Mouse (Mus musculus) embryonic fibroblast, embryonic 13.5 days (primary cell): ENCODE data around the gene Adgre5. TPM values are rescaled to one million over a fixed set of nuclear protein-coding genes. Genes with fewer than 3 reads are reported as not detected.

Source experiments
- H3K27ac ChIP-seq: 2 replicates; pipeline ENCODE4 v1.5.1; 2012; ENCODE audit warnings: low read length, control low read depth, inconsistent platforms; ENCODE audit not compliant: insufficient read depth
- H3K4me1 ChIP-seq: 2 replicates; pipeline ENCODE4 v1.6.1; 2011; ENCODE audit warnings: low read length; ENCODE audit not compliant: control insufficient read depth, insufficient read depth
- H3K4me3 ChIP-seq: 2 replicates; pipeline ENCODE4 v1.5.1; 2011; ENCODE audit warnings: mild to moderate bottlenecking, control low read depth, low read length; ENCODE audit not compliant: insufficient read depth
- CTCF ChIP-seq: IDR thresholded peaks from 2 replicates; pipeline ENCODE4 v1.5.1; 2011; ENCODE audit warnings: mild to moderate bottlenecking, control low read depth, low read length, moderate library complexity, borderline replicate concordance; ENCODE audit not compliant: insufficient read depth
- POLR2A ChIP-seq: IDR thresholded peaks from 2 replicates; pipeline ENCODE4 v1.6.1; 2011; ENCODE audit warnings: low read depth, mild to moderate bottlenecking, control low read depth, low read length, moderate library complexity
- polyA plus RNA-seq: library from polyadenylated mRNA; stranded (reverse); fragments of >200 nt; gene quantifications from 2 replicates; pipeline ENCODE4 v1.2.4, GENCODE M21; 2011; ENCODE audit warnings: low read depth; ENCODE audit not compliant: missing spikeins, insufficient read length

The Adgre5 gene
- polyA plus RNA-seq, 1 experiment, result 66.4 TPM

GRCm38 (mm10) chr8:83757084-83757607 is 16.0 kb upstream of the Adgre5 start:
- Histone ChIP-seq H3K4me1 (0 out of 2 replicates have a peak, but pooled peaks cover 3% of the 10 kb centered on the region), H3K27ac (no peak overlapping the region), H3K4me3 (no peak overlapping the region)
- TF ChIP-seq POLR2A, result no peak
- no peak for TF ChIP-seq CTCF

GRCm38 (mm10) chr8:83756273-83756672 is 15.1 kb upstream of the Adgre5 start:
- Histone ChIP-seq H3K4me3 (no peak overlapping the region), H3K4me1 (0 out of 2 replicates have a peak, but pooled peaks cover 3% of the 10 kb centered on the region), H3K27ac (no peak overlapping the region)
- TF ChIP-seq CTCF (no peak), POLR2A (no peak)

- TF ChIP-seq CTCF, result no peak
- TF ChIP-seq POLR2A, result no peak
- Histone ChIP-seq H3K4me3 (no peak overlapping the region), H3K27ac (no peak overlapping the region), H3K4me1 (no peaks in the 10 kb centered on the region)
Measured at GRCm38 (mm10) chr8:83754149-83754548, 13.0 kb upstream of the Adgre5 start.

DNA sequence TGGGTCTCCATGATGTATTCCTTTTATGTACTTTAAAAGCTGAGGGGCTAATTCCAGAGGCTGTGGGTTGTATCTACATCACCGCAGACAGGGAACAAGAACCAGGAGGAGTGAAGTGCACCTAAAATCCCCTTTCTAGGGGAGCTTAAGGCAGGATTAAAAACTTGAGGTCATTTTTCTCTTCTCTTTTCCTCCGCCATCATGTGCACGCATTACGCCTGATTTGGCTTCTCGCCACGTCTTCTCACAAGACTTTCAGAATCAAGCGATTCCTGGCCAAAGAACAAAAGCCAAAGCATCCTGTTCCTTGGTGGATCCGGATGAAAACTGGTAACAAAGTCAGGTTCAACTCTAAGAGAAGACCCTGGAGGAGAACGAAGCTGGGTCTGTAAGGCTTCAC is 8.1 kb upstream of the Adgre5 start:
- H3K4me3 ChIP-seq, result no peak overlapping the region
- H3K27ac ChIP-seq, result no peak overlapping the region
- no peaks in the 10 kb centered on the region for H3K4me1 ChIP-seq
- no peak for TF ChIP-seq POLR2A
- no peak for TF ChIP-seq CTCF

GRCm38 (mm10) chr8:83748708-83749107 is 7.6 kb upstream of the Adgre5 start:
- TF ChIP-seq CTCF (no peak), POLR2A (no peak)
- H3K4me1 ChIP-seq, result no peaks in the 10 kb centered on the region
- H3K4me3 ChIP-seq, result no peak overlapping the region
- H3K27ac ChIP-seq, result no peak overlapping the region

- Histone ChIP-seq H3K4me3 (no peak overlapping the region), H3K27ac (no peak overlapping the region), H3K4me1 (no peaks in the 10 kb centered on the region)
- TF ChIP-seq POLR2A, result no peak
- TF ChIP-seq CTCF, result no peak
Measured at GRCm38 (mm10) chr8:83747661-83748346, 6.7 kb upstream of the Adgre5 start.

- TF ChIP-seq POLR2A (no peak), CTCF (no peak)
- Histone ChIP-seq H3K4me3 (no peak overlapping the region), H3K4me1 (peaks cover 3% of the 10 kb centered on the region; the same call in 1 of the 2 replicates), H3K27ac (no peak overlapping the region)
Measured at GRCm38 (mm10) chr8:83744070-83744469, 2.9 kb upstream of the Adgre5 start.

- Histone ChIP-seq H3K27ac (no peak overlapping the region), H3K4me3 (no peak overlapping the region), H3K4me1 (peaks cover 13% of the 10 kb centered on the region)
- no peak for TF ChIP-seq CTCF
- no peak for TF ChIP-seq POLR2A
Measured at GRCm38 (mm10) chr8:83742968-83743367, 1.8 kb upstream of the Adgre5 start.

- no peak for TF ChIP-seq POLR2A
- TF ChIP-seq CTCF, result no peak
- H3K4me3 ChIP-seq, result peak overlapping the region; percentile 33; the same call in 1 of the 2 replicates
- no peak overlapping the region for H3K27ac ChIP-seq
- peaks cover 15% of the 10 kb centered on the region for H3K4me1 ChIP-seq
Measured at GRCm38 (mm10) chr8:83741849-83742655, 926 bp upstream of the Adgre5 start.

GRCm38 (mm10) chr8:83740586-83740975 is 545 bp downstream of the Adgre5 start:
- H3K4me1 ChIP-seq, result peaks cover 15% of the 10 kb centered on the region
- peak overlapping the region; percentile 66 for H3K4me3 ChIP-seq
- TF ChIP-seq POLR2A, result no peak
- TF ChIP-seq CTCF, result no peak
- H3K27ac ChIP-seq, result peak overlapping the region; percentile 83
